Mouse (Mus musculus): Measurements from ENCODE around the gene Gtf2a1. TPM values are rescaled to one million over a fixed set of nuclear protein-coding genes. Genes with fewer than 3 reads are reported as not detected.
"Not testable (repeated sequence)": the region's sequence is repeated elsewhere in the genome, so short reads cannot be mapped to it uniquely, and the experiment has no call there.

Gtf2a1 gene
- polyA plus RNA-seq, 1 experiment: 5.1 TPM

DNA sequence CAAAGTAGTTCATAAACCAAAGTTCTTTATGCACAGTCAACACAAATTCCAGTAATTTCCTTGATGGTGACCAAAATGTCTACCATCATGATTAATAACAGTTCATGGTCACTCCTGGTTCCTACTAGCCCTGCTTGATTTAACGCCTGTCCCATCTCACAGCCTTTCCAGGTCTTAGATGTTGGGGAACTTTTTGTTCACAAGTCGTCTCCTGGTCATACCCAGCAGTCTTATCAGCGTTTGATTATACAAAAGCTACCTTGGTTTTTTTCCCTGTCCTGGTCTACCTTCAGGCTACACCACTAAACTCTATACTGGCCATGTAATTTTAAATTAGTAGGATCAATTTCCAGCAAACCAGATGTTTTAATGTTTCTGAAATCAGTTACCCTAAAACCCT, 3.2 kb downstream of the Gtf2a1 start:
- Histone ChIP-seq H3K36me3 (ENCODE audit: control insufficient read depth, insufficient read depth) (peaks cover 26% of the 10 kb centered on the region), H3K27me3 (ENCODE audit: control insufficient read depth, insufficient read depth, insufficient read length) (no peaks in the 10 kb centered on the region), H3K4me3 (ENCODE audit: insufficient read depth, poor library complexity, severe bottlenecking) (no peak overlapping the region), H3K79me2 (ENCODE audit: control insufficient read depth, insufficient read depth) (peaks cover 73% of the 10 kb centered on the region), H3ac (ENCODE audit: control insufficient read depth, insufficient read length, low read depth) (no peak overlapping the region), H3K79me3 (ENCODE audit: low read depth) (peaks cover 35% of the 10 kb centered on the region)
- TF ChIP-seq MYOD1 (IDR thresholded peaks at IDR 0.05; ENCODE audit: control insufficient read depth, insufficient read length, low read depth) (no peak), MAX (IDR thresholded peaks at IDR 0.05) (no peak), MYOG (IDR thresholded peaks at IDR 0.05; ENCODE audit: control insufficient read depth, extremely low read depth, insufficient read length) (no peak), CEBPB (IDR thresholded peaks at IDR 0.05; ENCODE audit: low read depth) (no peak), USF1 (IDR thresholded peaks at IDR 0.05; ENCODE audit: low read depth) (no peak), CTCF (IDR thresholded peaks at IDR 0.05; ENCODE audit: control insufficient read depth, insufficient read depth, insufficient read length) (no peak), FOSL1 (IDR thresholded peaks at IDR 0.05; ENCODE audit: insufficient read depth, low read length, poor library complexity, severe bottlenecking) (no peak)

- H3K4me3 ChIP-seq (ENCODE audit: insufficient read depth, poor library complexity, severe bottlenecking); H3K27me3 ChIP-seq (ENCODE audit: control insufficient read depth, insufficient read depth, insufficient read length); H3ac ChIP-seq (ENCODE audit: control insufficient read depth, insufficient read length, low read depth): not testable (repeated sequence)
- Histone ChIP-seq H3K79me3 (ENCODE audit: low read depth) (peaks cover 35% of the 10 kb centered on the region), H3K79me2 (ENCODE audit: control insufficient read depth, insufficient read depth) (peaks cover 80% of the 10 kb centered on the region), H3K36me3 (ENCODE audit: control insufficient read depth, insufficient read depth) (peaks cover 31% of the 10 kb centered on the region)
Measured at GRCm38 (mm10) chr12:91585815-91586214, 4.5 kb downstream of the Gtf2a1 start.

- Histone ChIP-seq H3K36me3 (ENCODE audit: control insufficient read depth, insufficient read depth) (peaks cover 33% of the 10 kb centered on the region), H3K27me3 (ENCODE audit: control insufficient read depth, insufficient read depth, insufficient read length) (no peaks in the 10 kb centered on the region), H3K79me3 (ENCODE audit: low read depth) (peaks cover 37% of the 10 kb centered on the region), H3K79me2 (ENCODE audit: control insufficient read depth, insufficient read depth) (peaks cover 86% of the 10 kb centered on the region), H3ac (ENCODE audit: control insufficient read depth, insufficient read length, low read depth) (no peak overlapping the region), H3K4me3 (ENCODE audit: insufficient read depth, poor library complexity, severe bottlenecking) (no peak overlapping the region)
- TF ChIP-seq MYOG (IDR thresholded peaks at IDR 0.05; ENCODE audit: control insufficient read depth, extremely low read depth, insufficient read length) (no peak), CEBPB (IDR thresholded peaks at IDR 0.05; ENCODE audit: low read depth) (peak; percentile 77), USF1 (IDR thresholded peaks at IDR 0.05; ENCODE audit: low read depth) (no peak)
Measured at GRCm38 (mm10) chr12:91585206-91585605, 5.1 kb downstream of the Gtf2a1 start.

GRCm38 (mm10) chr12:91583409-91583808, 6.9 kb downstream of the Gtf2a1 start:
- Histone ChIP-seq H3K36me3 (ENCODE audit: control insufficient read depth, insufficient read depth) (peaks cover 33% of the 10 kb centered on the region), H3K79me2 (ENCODE audit: control insufficient read depth, insufficient read depth) (peaks cover 81% of the 10 kb centered on the region), H3K79me3 (ENCODE audit: low read depth) (peaks cover 34% of the 10 kb centered on the region), H3K4me3 (ENCODE audit: insufficient read depth, poor library complexity, severe bottlenecking) (no peak overlapping the region), H3K27me3 (ENCODE audit: control insufficient read depth, insufficient read depth, insufficient read length) (no peaks in the 10 kb centered on the region), H3ac (ENCODE audit: control insufficient read depth, insufficient read length, low read depth) (no peak overlapping the region)
- TF ChIP-seq CEBPB (IDR thresholded peaks at IDR 0.05; ENCODE audit: low read depth) (no peak), MYOD1 (IDR thresholded peaks at IDR 0.05; ENCODE audit: control insufficient read depth, insufficient read length, low read depth) (no peak), CTCF (IDR thresholded peaks at IDR 0.05; ENCODE audit: control insufficient read depth, insufficient read depth, insufficient read length) (no peak), MYOG (IDR thresholded peaks at IDR 0.05; ENCODE audit: control insufficient read depth, extremely low read depth, insufficient read length) (no peak), MAX (IDR thresholded peaks at IDR 0.05) (no peak), USF1 (IDR thresholded peaks at IDR 0.05; ENCODE audit: low read depth) (no peak), FOSL1 (IDR thresholded peaks at IDR 0.05; ENCODE audit: insufficient read depth, low read length, poor library complexity, severe bottlenecking) (no peak)

DNA sequence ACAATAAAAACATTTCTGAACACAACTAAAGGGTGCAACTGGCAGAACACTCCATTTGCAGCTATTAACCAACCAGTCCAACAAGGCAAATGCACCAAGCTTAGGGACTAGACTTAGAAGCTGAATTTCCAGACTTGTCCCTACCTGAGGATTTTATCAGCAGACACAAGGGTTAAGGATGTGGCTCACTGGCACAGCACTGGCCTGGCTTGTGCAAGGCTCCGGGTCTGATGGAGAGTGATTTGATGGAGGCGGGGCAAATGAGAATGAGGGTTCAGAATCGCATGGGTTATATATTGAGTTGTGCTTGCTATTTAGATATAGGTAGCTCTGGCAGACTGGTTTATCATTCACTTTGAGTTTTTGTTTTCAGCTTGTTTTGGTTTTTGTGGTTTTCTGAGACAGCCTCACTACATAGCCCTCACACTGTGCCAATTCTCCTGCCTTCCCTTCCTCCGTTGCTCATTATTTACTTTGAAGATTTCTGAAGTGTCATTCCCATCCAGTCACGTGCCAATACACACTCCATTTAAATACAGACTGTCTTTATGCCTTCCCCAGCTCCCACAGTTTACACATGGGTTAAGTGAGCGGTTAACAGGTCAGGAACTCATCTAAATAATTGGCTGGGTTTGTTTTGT, 7.8 kb downstream of the Gtf2a1 start:
- TF ChIP-seq MYOD1 (IDR thresholded peaks at IDR 0.05; ENCODE audit: control insufficient read depth, insufficient read length, low read depth): no peak
- TF ChIP-seq USF1 (IDR thresholded peaks at IDR 0.05; ENCODE audit: low read depth): no peak
- TF ChIP-seq CEBPB (IDR thresholded peaks at IDR 0.05; ENCODE audit: low read depth): no peak
- TF ChIP-seq MYOG (IDR thresholded peaks at IDR 0.05; ENCODE audit: control insufficient read depth, extremely low read depth, insufficient read length): no peak
- no peak for TF ChIP-seq FOSL1 (IDR thresholded peaks at IDR 0.05; ENCODE audit: insufficient read depth, low read length, poor library complexity, severe bottlenecking)
- TF ChIP-seq MAX (IDR thresholded peaks at IDR 0.05): no peak
- no peak for TF ChIP-seq CTCF (IDR thresholded peaks at IDR 0.05; ENCODE audit: control insufficient read depth, insufficient read depth, insufficient read length)
- no peak overlapping the region for H3K4me3 ChIP-seq (ENCODE audit: insufficient read depth, poor library complexity, severe bottlenecking)
- H3K79me3 ChIP-seq (ENCODE audit: low read depth): peaks cover 30% of the 10 kb centered on the region
- no peak overlapping the region for H3ac ChIP-seq (ENCODE audit: control insufficient read depth, insufficient read length, low read depth)
- peaks cover 73% of the 10 kb centered on the region for H3K79me2 ChIP-seq (ENCODE audit: control insufficient read depth, insufficient read depth)
- no peaks in the 10 kb centered on the region for H3K27me3 ChIP-seq (ENCODE audit: control insufficient read depth, insufficient read depth, insufficient read length)
- peaks cover 33% of the 10 kb centered on the region for H3K36me3 ChIP-seq (ENCODE audit: control insufficient read depth, insufficient read depth)

DNA sequence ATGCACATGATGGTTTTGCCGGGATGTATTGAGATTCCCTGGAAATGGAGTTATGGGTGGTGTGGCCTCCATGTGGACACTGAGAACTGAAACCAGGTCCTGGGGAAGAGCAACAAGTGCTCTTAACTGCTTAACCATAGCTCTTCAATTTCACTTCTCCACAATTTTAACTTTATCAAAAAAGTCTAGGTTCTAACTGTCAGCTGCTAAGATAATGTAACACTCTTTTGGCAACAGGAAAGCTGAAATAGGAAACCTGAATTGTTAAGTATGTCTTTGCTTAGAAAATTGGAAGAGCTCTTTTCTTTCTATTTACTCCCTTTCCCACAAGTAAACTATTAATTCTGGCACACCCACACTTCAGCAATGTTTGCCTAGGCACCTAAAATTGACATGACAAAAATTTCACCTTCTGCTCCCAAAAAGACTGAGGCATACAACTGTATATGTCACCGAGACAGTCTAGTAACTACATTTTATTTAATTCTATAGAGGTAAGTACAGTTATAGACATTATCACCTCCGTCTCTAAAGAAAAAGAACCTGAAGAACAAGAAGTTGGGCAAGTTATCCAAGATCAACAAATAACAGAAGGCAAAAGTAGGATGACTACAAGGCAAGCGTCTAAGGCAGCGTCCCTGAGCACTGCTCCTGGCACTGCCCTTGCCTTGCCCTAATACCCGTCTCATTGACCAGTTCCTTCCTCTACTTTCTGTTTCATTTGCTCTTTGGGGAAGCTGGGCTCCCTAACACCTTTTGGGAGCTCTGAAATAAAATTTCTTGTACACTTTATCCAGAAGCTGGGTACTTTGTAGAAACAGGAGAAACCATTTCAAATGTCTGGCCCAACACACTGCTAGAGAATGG, 8.8 kb downstream of the Gtf2a1 start:
- no peak for TF ChIP-seq USF1 (IDR thresholded peaks at IDR 0.05; ENCODE audit: low read depth)
- peaks cover 62% of the 10 kb centered on the region for H3K79me2 ChIP-seq (ENCODE audit: control insufficient read depth, insufficient read depth)
- no peaks in the 10 kb centered on the region for H3K27me3 ChIP-seq (ENCODE audit: control insufficient read depth, insufficient read depth, insufficient read length)
- no peak overlapping the region for H3K4me3 ChIP-seq (ENCODE audit: insufficient read depth, poor library complexity, severe bottlenecking)
- no peak overlapping the region for H3ac ChIP-seq (ENCODE audit: control insufficient read depth, insufficient read length, low read depth)
- H3K79me3 ChIP-seq (ENCODE audit: low read depth): peaks cover 20% of the 10 kb centered on the region
- H3K36me3 ChIP-seq (ENCODE audit: control insufficient read depth, insufficient read depth): peaks cover 33% of the 10 kb centered on the region
